Mouse (Mus musculus): ENCODE measurements around the gene Cd244a. TPM values are rescaled to one million over a fixed set of nuclear protein-coding genes. Genes with fewer than 3 reads are reported as not detected.

Gene Cd244a
- polyA plus RNA-seq, 1 experiment from 2014 or later, result not detected

Small RNAs within 50 kb of the gene (microRNA-seq; reads per million reads assigned to microRNA genes)
- not detected for gene Mir7683

Other genes with a start within 250 kb of the Cd244a start
- gene Dedd, start 230.0 kb upstream of the Cd244a start, polyA plus RNA-seq (2015; fragmentation: Nextera tagmentation; extraction: Ambion mirVana), result 52.9 and 53.5 TPM in 2 replicates
- gene Nit1, start 213.5 kb upstream of the Cd244a start, polyA plus RNA-seq (2015; fragmentation: Nextera tagmentation; extraction: Ambion mirVana), result 52.2 and 54.2 TPM in 2 replicates
- 146 and 150 TPM in 2 replicates for gene Pfdn2, start 213.5 kb upstream of the Cd244a start, polyA plus RNA-seq (2015; fragmentation: Nextera tagmentation; extraction: Ambion mirVana)
- 3.3 and 4.5 TPM in 2 replicates for gene Klhdc9, start 198.4 kb upstream of the Cd244a start, polyA plus RNA-seq (2015; fragmentation: Nextera tagmentation; extraction: Ambion mirVana)
- 3.1 and 3.6 TPM in 2 replicates for gene Nectin4, start 189.1 kb upstream of the Cd244a start, polyA plus RNA-seq (2015; fragmentation: Nextera tagmentation; extraction: Ambion mirVana)
- 0.66 and 0.87 TPM in 2 replicates for gene Arhgap30, start 170.2 kb upstream of the Cd244a start, polyA plus RNA-seq (2015; fragmentation: Nextera tagmentation; extraction: Ambion mirVana)
- gene Usf1, start 147.9 kb upstream of the Cd244a start, polyA plus RNA-seq (2015; fragmentation: Nextera tagmentation; extraction: Ambion mirVana), result 205 and 216 TPM in 2 replicates
- gene Tstd1, start 140.3 kb upstream of the Cd244a start, polyA plus RNA-seq (2015; fragmentation: Nextera tagmentation; extraction: Ambion mirVana), result 8.4 and 8.8 TPM in 2 replicates
- 9.4 and 11.8 TPM in 2 replicates for gene F11r, start 121.7 kb upstream of the Cd244a start, polyA plus RNA-seq (2015; fragmentation: Nextera tagmentation; extraction: Ambion mirVana)
- gene Alyref2, start 55.7 kb upstream of the Cd244a start, polyA plus RNA-seq (2015; fragmentation: Nextera tagmentation; extraction: Ambion mirVana), result 33.1 and 34.3 TPM in 2 replicates
- gene Itln1, start 23.9 kb upstream of the Cd244a start, polyA plus RNA-seq (2015; fragmentation: Nextera tagmentation; extraction: Ambion mirVana), result not detected in 2 replicates
- gene Ly9, start 48.2 kb downstream of the Cd244a start, polyA plus RNA-seq (2015; fragmentation: Nextera tagmentation; extraction: Ambion mirVana), result 0.06 and 0.14 TPM in 2 replicates
- not detected in 2 replicates for gene Slamf7, start 93.8 kb downstream of the Cd244a start, polyA plus RNA-seq (2015; fragmentation: Nextera tagmentation; extraction: Ambion mirVana)
- 0.72 and 1.5 TPM in 2 replicates for gene Cd48, start 122.8 kb downstream of the Cd244a start, polyA plus RNA-seq (2015; fragmentation: Nextera tagmentation; extraction: Ambion mirVana)
- 0.10 and 0.19 TPM in 2 replicates for gene Slamf1, start 207.9 kb downstream of the Cd244a start, polyA plus RNA-seq (2015; fragmentation: Nextera tagmentation; extraction: Ambion mirVana)